Mouse (Mus musculus): ENCODE measurements around the gene Osbp2.

Osbp2 gene

DNA sequence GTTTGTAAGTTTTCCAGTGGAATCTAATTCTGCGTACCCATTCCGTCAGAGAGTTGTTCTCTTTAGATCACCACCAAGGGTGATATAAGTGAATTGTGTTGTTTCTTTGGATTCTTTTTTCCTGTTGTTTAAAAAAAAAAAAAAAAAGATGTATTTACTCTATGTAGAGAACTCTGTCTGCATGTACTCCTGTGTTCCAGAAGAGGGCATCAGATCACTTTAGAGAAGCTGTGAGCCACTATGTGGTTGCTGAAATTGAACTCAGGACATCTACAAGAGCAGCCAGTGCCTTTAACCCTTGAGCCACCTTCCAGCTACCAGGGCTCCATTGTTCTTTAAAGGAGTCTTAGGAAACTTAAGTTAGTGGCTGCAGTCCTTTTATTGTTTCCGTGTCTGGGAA, 166.3 kb downstream of the Osbp2 start:
- no peak for DNase-seq

DNA sequence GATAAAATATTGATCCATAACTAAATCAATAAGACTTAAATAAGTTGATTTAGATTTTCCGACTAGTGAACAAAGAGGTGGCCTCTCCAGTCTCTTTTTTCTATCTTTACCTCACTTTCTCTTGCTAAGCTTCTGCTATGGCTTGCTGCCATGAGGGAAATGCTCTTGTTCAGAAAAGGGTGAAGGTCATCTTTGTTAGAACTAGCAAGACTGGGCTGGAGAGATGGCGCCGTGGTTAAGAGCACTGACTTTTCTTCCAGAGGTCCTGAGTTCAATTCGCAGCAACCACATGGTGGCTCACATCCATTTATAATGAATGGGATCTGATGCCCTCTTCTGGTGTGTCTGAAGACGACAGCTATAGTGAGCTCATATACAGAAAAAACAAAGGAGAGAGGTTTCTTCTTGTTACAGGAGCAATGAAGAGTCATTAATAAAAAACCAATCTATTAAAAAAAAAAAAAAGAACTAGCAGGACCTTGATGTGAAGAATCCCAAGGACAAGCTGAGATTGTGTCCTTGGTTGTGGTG, 167.6 kb downstream of the Osbp2 start:
- no peak for DNase-seq

DNA sequence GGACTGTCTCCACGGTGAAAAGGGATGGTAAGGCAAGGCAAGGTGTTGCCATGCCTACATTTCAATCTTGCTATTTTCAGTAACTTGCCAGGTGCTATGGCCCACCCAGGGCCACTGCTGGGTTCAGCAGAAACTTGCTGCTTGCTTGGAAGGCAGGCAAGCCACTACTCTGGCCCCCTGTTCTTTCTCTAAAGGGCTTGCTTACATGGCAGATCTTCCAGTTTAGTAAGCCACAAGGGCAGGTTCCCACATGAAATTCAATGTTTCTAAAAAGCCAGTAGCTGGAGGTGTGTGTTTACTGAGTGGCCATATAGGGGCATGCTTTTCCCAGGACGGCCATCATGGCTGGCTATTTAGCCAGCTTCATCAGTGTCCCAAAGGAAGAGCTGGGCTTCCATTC, 172.0 kb downstream of the Osbp2 start:
- DNase-seq: no peak

DNA sequence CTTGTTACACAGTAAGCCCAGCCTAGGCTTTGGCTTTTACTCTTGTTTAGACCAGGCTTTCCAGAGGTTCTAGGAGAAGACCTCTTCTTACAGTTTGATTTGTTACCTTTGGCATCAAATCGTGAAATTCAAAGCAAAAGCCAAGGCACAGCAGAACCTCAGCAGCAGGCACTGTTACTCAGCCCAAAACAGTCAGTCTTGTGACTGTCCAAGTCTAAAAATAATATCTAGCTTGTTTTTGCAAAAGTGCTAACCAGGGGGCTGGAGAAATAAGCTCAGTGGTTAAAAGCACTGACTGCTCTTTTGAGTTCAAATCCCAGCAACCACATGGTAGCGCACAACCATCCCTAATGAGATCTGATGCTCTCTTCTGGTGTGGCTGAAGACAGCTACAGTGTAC, 176.8 kb downstream of the Osbp2 start:
- DNase-seq: no peak

DNA sequence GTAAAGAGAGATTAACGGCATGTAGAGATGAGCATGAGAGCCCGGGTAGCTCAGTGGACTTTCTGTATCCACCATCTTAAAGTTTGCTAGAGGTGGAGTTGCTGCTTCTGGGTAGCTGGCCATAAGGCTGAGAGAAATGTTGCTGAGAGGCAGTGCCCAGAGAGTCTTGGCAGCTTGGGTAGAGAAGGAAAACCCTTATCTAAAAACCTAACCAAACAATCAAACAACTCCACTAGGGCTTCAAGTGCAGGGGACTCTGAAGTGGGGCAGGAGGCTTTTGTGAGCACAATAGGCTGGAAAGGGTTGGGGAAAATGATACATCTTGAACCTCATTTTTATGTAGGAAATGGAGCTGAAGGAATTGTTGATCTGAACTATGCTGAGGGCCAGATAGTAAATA, 177.4 kb downstream of the Osbp2 start:
- no peak for DNase-seq

DNA sequence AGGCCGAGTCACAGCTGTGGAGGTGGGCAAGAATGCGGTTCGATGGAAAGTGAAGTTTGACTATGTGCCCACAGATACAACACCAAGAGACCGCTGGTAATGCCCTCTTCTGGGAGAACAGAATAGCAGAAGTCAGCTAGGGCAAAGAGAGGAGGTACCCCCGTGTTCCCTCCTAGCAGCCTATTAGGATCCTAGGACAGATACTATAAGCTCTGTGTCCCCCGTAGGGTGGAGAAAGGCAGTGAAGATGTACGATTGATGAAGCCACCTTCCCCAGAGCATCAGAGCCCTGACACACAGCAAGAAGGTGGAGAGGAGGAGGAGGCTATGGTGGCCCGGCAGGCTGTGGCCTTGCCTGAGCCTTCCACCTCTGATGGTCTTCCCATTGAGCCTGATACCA, 178.3 kb downstream of the Osbp2 start:
- DNase-seq: no peak

DNA sequence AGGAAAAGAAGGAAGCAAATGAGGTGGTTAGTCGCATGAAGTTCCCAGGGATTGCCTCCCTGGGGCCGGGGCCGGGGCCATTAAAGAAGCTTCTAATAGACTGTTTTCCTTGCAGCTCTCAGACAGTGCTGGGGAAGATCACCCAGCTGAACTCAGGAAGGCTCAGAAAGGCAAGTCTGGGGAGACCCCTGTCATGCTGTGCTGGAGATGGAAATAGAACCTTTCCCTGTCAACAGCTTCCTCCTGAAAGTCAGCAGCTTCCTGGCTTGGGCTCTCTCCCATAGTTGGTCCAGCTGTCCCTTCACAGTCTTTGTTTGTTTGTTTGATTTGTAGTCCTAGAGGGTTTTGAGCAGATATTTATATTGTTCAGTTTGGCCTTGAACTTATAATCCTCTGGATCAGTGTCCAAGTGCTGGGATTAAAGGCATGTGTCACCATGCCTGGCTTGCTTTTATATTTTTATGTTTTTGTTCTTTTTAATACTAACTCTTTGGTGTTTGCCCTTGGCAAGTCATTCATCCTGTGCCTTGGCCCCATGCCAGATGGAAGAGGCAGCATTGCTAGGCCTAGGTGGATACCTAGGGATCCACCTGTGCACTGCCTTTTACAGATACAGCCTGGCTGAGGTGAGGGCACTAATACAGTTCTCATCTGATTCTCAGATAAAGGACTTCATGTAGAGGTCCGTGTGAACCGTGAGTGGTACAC, 178.8 kb downstream of the Osbp2 start:
- DNase-seq: peak; percentile 34

DNA sequence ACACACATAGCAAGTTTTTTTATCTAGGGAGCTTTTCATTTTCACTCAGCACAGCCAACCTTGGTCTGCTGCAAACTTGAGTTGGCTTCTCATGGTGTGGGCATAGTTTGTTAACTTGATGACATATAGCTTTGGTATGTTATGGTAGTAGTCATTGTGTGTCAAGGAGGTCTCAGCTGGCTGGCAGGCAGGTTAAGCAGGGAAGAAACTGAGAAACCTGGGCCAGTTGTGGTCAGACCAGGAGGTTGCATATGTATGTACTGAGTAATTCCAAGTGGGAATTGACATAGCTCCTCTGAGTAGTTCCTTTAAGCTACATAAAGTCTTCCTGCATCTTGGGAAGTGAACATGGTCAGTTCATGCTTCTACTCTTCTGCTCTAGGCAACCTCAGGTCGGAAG, 179.5 kb downstream of the Osbp2 start:
- DNase-seq: no peak

DNA sequence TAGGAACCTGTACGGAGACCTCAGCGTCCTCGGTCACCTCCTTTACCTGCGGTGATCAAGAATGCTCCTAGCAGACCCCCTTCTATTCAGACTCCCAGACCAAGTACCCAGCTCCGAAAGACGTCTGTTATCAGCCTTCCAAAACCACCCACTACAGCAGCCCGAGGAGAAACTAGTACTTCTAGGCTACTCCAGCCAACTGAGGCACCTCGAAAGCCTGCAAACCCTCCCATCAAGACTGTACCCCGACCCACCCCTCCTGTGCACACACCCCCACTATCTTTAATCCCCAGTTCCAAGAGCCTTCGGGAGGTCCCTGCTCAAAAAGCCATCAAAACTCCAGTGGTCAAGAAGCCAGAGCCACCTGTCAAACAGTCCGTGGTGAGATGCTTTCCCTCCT, 180.0 kb downstream of the Osbp2 start:
- DNase-seq: no peak

DNA sequence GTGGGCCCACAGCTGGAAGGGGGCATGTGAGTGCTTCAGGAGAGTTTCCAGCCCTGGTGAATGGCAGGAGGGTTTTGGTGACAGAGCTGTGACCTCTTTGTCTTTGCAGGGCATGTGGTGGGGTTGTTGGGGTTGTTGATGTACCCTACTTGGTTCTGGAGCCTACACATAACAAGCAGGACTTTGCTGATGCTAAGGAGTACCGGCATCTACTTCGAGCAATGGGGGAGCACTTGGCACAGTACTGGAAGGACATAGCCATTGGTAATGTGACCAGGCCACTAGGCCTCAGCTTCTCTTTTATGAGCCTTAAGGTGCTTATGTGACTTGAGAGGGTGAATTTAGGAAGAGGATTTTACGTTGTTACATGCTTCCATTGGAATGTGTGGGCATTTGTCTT, 183.9 kb downstream of the Osbp2 start:
- DNase-seq: no peak

DNA sequence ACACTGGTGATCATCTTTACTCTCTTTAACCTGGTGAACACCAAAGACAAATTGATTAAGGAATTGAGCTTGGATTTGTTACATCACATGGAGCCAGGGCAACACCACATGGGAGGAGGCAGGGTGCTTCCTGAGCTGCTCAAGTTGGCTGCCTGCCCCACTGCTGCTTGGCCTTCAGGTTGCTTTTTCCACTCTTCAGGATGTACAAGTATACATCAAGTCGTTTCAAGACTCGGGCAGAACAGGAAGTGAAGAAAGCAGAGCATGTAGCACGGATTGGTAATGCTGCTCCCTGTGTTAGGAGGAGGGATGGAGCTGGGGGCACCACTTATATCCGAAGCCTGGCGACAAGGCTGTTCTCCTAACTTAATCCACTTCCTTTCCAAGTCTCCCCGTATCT, 186.5 kb downstream of the Osbp2 start:
- DNase-seq: no peak

DNA sequence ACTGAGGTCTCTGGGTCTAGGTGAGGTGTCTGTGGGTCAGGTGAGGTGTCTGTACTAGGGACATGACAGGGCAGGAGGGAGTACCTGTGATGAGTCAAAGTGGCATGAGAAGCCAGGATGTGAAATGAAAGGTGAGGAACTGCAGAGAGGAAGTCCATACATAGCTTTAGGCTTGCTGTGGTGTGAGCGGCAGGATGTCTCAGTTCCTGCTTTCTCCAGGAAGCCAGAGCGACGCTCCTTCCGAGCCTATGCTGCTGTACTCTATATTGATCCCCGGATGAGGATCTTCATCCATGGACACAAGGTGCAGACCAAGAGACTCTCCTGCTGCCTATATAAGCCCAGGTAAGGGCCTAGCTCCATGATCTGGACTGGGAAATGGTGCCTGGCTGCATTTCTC, 187.3 kb downstream of the Osbp2 start:
- DNase-seq: no peak

DNA sequence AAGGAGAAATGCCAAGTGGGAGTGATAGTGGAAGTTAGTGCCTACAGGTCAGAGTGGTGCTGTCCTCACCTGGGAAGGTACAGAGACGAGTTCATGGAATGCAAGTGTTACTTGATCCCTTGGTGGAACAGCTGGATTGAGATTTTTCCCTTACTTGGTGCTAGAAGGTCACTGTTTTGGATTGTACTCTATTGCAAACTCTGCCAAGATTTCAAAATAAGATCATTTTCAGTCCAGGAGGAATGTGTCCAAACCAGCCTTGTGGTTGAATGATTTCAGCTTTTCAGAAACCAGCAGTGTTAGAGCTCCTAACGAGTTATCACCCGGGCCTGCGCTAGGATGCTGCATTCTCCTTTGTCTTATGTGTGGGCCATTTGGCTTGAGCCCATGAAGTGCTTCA, 189.2 kb downstream of the Osbp2 start:
- no peak for DNase-seq

DNA sequence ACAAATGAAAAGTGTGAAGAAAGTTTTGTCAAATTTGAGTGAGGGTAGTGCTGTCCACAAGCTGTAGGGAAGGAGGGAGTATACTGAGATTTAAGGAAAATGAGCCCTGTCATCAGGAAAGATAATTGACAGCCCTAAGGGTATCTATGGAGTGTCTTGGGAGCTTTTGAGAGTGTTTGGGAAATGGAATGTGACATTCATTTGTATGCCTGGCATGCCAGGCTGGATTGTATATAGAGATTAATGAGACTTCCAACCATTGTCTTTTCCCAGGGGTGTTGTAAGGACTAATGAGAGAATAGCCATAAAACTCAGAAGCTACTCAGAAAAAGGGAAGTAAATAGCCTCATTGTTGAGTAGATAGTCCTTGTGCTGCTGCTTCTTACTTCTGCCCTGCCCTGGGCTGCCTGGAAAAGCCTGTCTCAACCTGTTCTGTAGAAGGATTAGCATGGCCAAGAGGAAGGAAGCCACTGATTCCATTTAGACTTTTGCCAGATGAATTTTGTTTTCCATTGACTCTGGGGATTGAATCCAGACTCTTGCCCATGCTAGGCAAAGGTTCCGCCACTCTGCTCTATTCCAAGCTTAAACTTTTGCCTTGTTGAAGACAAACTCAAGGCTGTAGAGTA, 192.6 kb downstream of the Osbp2 start:
- DNase-seq: no peak

DNA sequence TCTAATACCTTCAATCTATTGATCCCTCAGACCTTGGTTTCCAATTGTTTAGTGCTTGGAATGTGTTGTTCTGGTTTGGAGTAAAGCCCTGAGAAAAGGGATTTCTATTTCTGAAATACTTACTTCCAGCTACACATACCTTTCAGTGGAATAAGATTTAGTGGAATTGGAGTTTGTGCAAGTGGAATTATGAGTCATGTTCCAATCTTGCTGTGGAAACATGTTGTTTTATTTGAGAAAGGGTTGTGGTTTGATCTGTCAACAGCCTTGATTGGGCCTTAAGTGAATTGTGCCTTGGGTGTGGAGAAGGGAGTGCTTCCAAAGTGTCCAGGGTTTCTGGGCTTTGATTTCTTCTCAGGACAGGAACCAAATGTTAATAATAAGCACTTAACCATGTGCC, 193.9 kb downstream of the Osbp2 start:
- DNase-seq: no peak

DNA sequence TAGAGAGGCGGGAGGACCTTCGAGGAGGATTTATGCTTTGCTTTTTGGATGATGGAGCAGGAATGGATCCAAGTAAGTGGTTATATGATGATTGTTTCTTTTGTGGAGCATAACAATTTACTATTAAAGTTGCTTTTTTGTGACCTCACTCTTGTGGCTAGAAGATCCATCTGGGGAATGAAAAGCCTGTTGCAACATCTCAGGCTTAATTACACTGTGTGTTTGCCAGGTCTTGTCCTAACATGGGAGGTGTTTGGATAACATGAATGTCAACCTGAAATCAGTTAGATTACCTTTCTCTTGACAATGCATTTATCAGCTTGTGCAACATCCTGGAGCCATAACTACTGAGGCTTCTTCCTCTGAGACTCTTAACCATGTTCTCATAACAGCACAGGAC, 194.9 kb downstream of the Osbp2 start:
- DNase-seq: no peak

DNA sequence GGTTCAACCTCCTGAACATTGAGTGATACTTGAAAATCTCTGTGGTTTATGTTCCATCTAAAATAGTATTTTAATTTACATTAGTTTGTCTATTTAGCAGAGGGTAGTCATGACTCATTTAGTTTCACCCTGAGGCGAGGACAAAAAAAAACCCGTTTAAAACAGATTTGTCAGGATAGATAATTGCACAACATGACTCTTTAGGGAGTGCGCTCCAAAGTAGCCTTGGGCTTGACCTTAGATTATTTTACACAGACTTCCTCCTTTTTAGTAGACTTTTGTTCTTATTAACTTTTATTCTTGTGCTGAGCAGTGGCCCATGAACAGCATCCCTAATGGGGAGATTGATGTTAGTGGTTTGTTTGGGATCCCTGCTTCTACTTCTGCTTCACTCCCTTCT, 196.2 kb downstream of the Osbp2 start:
- no peak for DNase-seq

DNA sequence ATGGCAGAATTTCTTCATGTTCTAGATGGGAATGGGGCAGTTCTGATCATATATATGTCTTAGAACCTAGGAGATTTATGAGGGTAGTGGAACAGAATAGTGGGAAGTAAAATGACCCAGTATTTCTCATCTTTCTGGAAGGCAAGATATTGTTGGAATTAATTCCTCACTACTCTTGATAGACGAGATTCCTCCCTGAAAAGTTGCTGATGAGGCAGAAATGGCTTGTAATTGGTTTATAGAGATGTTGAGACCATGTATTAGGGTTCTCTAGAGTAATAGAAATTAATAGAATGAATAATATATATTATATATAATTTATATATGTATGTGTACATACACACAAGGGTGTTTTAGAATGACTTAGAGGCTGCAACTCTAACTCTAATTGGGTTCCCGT, 201.7 kb downstream of the Osbp2 start:
- DNase-seq: no peak

Data from cerebellum, adult 9-10 months (tissue).